Mouse (Mus musculus): Measurements from ENCODE around the gene Ing4. TPM values are rescaled to one million over a fixed set of nuclear protein-coding genes. Genes with fewer than 3 reads are reported as not detected.
A peak's percentile ranks its signal among the peaks of the same experiment; 100 is the strongest.

Ing4 gene
- 130 and 132 TPM in 2 replicates for polyA plus RNA-seq (2014; fragmentation: Nextera tagmentation; extraction: Ambion mirVana)

GRCm38 (mm10) chr6:125039533-125040153 lies at the start of gene Ing4:
Gene Ing4, plus strand, starts transcription at chr6:125039760.
- Histone ChIP-seq H3K4me3 (ENCODE audit: low read depth, low read length) (peak within 1 kb of the TSS; percentile 66), H3K36me3 (ENCODE audit: control insufficient read depth, insufficient read depth, low read length) (peaks cover 7% of the 10 kb centered on the region), H3K27me3 (ENCODE audit: control insufficient read depth, insufficient read depth, low read length) (no peaks in the 10 kb centered on the region), H3K27ac (ENCODE audit: low read depth, low read length) (no peak within 1 kb of the TSS; the same call in 1 of the 2 replicates), H3K9ac (ENCODE audit: low read length) (peak within 1 kb of the TSS; percentile 81), H3K4me1 (ENCODE audit: control insufficient read depth, insufficient read depth, low read length) (0 out of 2 replicates have a peak, but pooled peaks cover 2% of the 10 kb centered on the region), H3K4me2 (ENCODE audit: low read depth) (peak within 1 kb of the TSS; percentile 58), H3K9me3 (ENCODE audit: control insufficient read depth, low read length) (no peaks in the 10 kb centered on the region)
- WGBS = under 1% methylated on average over 26 of the region's 26 CpGs
- ATAC-seq (ENCODE audit: insufficient read depth, low FRiP score, low TSS enrichment) = peak; percentile 95
- peak; percentile 92 for DNase-seq (ENCODE audit: low spot score)

- peaks cover 29% of the 10 kb centered on the region for H3K27me3 ChIP-seq (ENCODE audit: control insufficient read depth, insufficient read depth, low read length)
These were observed 47.3 kb upstream of the Ing4 start for GRCm38 (mm10) chr6:124992241-124992640.

GRCm38 (mm10) chr6:124993365-124993764 lies 46.2 kb upstream of the Ing4 start:
- Histone ChIP-seq H3K4me1 (ENCODE audit: control insufficient read depth, insufficient read depth, low read length) (peaks cover 4% of the 10 kb centered on the region; the same call in 1 of the 2 replicates), H3K4me3 (ENCODE audit: low read depth, low read length) (no peak overlapping the region), H3K4me2 (ENCODE audit: low read depth) (no peak overlapping the region), H3K9ac (ENCODE audit: low read length) (no peak overlapping the region), H3K27me3 (ENCODE audit: control insufficient read depth, insufficient read depth, low read length) (peaks cover 41% of the 10 kb centered on the region), H3K36me3 (ENCODE audit: control insufficient read depth, insufficient read depth, low read length) (no peaks in the 10 kb centered on the region), H3K9me3 (ENCODE audit: control insufficient read depth, low read length) (peaks cover 2% of the 10 kb centered on the region; the same call in 1 of the 2 replicates), H3K27ac (ENCODE audit: low read depth, low read length) (no peak overlapping the region)
- DNase-seq (ENCODE audit: low spot score) = no peak
- no peak for ATAC-seq (ENCODE audit: insufficient read depth, low FRiP score, low TSS enrichment)
- WGBS = 84% methylated on average over 9 of the region's 9 CpGs

More at GRCm38 (mm10) chr6:124992241-124992640, 47.3 kb upstream of the Ing4 start:
- H3K4me3 ChIP-seq (ENCODE audit: low read depth, low read length) = no peak overlapping the region
- no peak overlapping the region for H3K4me2 ChIP-seq (ENCODE audit: low read depth)
- WGBS = 85% methylated on average over 4 of the region's 4 CpGs
- ATAC-seq (ENCODE audit: insufficient read depth, low FRiP score, low TSS enrichment) = no peak
- peaks cover 2% of the 10 kb centered on the region; the same call in 1 of the 2 replicates for H3K4me1 ChIP-seq (ENCODE audit: control insufficient read depth, insufficient read depth, low read length)
- H3K27ac ChIP-seq (ENCODE audit: low read depth, low read length) = no peak overlapping the region
- H3K9me3 ChIP-seq (ENCODE audit: control insufficient read depth, low read length) = peaks cover 2% of the 10 kb centered on the region; the same call in 1 of the 2 replicates
- no peaks in the 10 kb centered on the region for H3K36me3 ChIP-seq (ENCODE audit: control insufficient read depth, insufficient read depth, low read length)
- no peak overlapping the region for H3K9ac ChIP-seq (ENCODE audit: low read length)
- DNase-seq (ENCODE audit: low spot score) = no peak

GRCm38 (mm10) chr6:124993876-124994275 lies 45.7 kb upstream of the Ing4 start:
- ATAC-seq (ENCODE audit: insufficient read depth, low FRiP score, low TSS enrichment) = no peak
- Histone ChIP-seq H3K9me3 (ENCODE audit: control insufficient read depth, low read length) (peaks cover 2% of the 10 kb centered on the region; the same call in 1 of the 2 replicates), H3K27me3 (ENCODE audit: control insufficient read depth, insufficient read depth, low read length) (peaks cover 46% of the 10 kb centered on the region), H3K36me3 (ENCODE audit: control insufficient read depth, insufficient read depth, low read length) (no peaks in the 10 kb centered on the region), H3K4me2 (ENCODE audit: low read depth) (no peak overlapping the region), H3K4me3 (ENCODE audit: low read depth, low read length) (no peak overlapping the region), H3K9ac (ENCODE audit: low read length) (0 out of 2 replicates have a peak overlapping the region, but pooled peaks have one; percentile 23), H3K4me1 (ENCODE audit: control insufficient read depth, insufficient read depth, low read length) (peaks cover 4% of the 10 kb centered on the region; the same call in 1 of the 2 replicates), H3K27ac (ENCODE audit: low read depth, low read length) (no peak overlapping the region)
- WGBS = 14% methylated on average over 11 of the region's 11 CpGs
- peak; percentile 49 for DNase-seq (ENCODE audit: low spot score)

GRCm38 (mm10) chr6:124995246-124995645 lies 44.3 kb upstream of the Ing4 start:
- Histone ChIP-seq H3K4me3 (ENCODE audit: low read depth, low read length) (no peak overlapping the region), H3K4me2 (ENCODE audit: low read depth) (no peak overlapping the region), H3K27me3 (ENCODE audit: control insufficient read depth, insufficient read depth, low read length) (peaks cover 58% of the 10 kb centered on the region), H3K4me1 (ENCODE audit: control insufficient read depth, insufficient read depth, low read length) (peaks cover 4% of the 10 kb centered on the region; the same call in 1 of the 2 replicates), H3K36me3 (ENCODE audit: control insufficient read depth, insufficient read depth, low read length) (no peaks in the 10 kb centered on the region), H3K27ac (ENCODE audit: low read depth, low read length) (no peak overlapping the region), H3K9ac (ENCODE audit: low read length) (no peak overlapping the region), H3K9me3 (ENCODE audit: control insufficient read depth, low read length) (peaks cover under 1% of the 10 kb centered on the region; the same call in 1 of the 2 replicates)
- ATAC-seq (ENCODE audit: insufficient read depth, low FRiP score, low TSS enrichment) = no peak
- no peak for DNase-seq (ENCODE audit: low spot score)
- 81% methylated on average over 7 of the region's 7 CpGs for WGBS

- no peaks in the 10 kb centered on the region for H3K36me3 ChIP-seq (ENCODE audit: control insufficient read depth, insufficient read depth, low read length)
- H3K4me3 ChIP-seq (ENCODE audit: low read depth, low read length) = no peak overlapping the region
- ATAC-seq (ENCODE audit: insufficient read depth, low FRiP score, low TSS enrichment) = no peak
These were observed 43.6 kb upstream of the Ing4 start for GRCm38 (mm10) chr6:124995831-124996403.

GRCm38 (mm10) chr6:124996551-124997501 lies 42.7 kb upstream of the Ing4 start, which contains the start of gene Pianp:
Gene Pianp, plus strand, starts transcription at chr6:124996694.
- Histone ChIP-seq H3K27ac (ENCODE audit: low read depth, low read length) (no peak within 1 kb of the TSS), H3K27me3 (ENCODE audit: control insufficient read depth, insufficient read depth, low read length) (peaks cover 63% of the 10 kb centered on the region), H3K4me2 (ENCODE audit: low read depth) (peak within 1 kb of the TSS; percentile 95), H3K4me3 (ENCODE audit: low read depth, low read length) (peak within 1 kb of the TSS; percentile 55), H3K4me1 (ENCODE audit: control insufficient read depth, insufficient read depth, low read length) (peaks cover 4% of the 10 kb centered on the region; the same call in 1 of the 2 replicates), H3K9ac (ENCODE audit: low read length) (peak within 1 kb of the TSS; percentile 69), H3K36me3 (ENCODE audit: control insufficient read depth, insufficient read depth, low read length) (no peaks in the 10 kb centered on the region), H3K9me3 (ENCODE audit: control insufficient read depth, low read length) (no peaks in the 10 kb centered on the region)
- DNase-seq (ENCODE audit: low spot score) (peak; percentile 75), ATAC-seq (ENCODE audit: insufficient read depth, low FRiP score, low TSS enrichment) (peak; percentile 77)
- WGBS = under 1% methylated on average over 57 of the region's 78 CpGs

More at GRCm38 (mm10) chr6:124995831-124996403, 43.6 kb upstream of the Ing4 start:
- H3K4me1 ChIP-seq (ENCODE audit: control insufficient read depth, insufficient read depth, low read length) = peaks cover 4% of the 10 kb centered on the region; the same call in 1 of the 2 replicates
- no peak overlapping the region for H3K27ac ChIP-seq (ENCODE audit: low read depth, low read length)
- 52% methylated on average over 8 of the region's 8 CpGs for WGBS
- no peak overlapping the region for H3K9ac ChIP-seq (ENCODE audit: low read length)
- H3K27me3 ChIP-seq (ENCODE audit: control insufficient read depth, insufficient read depth, low read length) = peaks cover 59% of the 10 kb centered on the region
- no peaks in the 10 kb centered on the region for H3K9me3 ChIP-seq (ENCODE audit: control insufficient read depth, low read length)
- no peak for DNase-seq (ENCODE audit: low spot score)
- H3K4me2 ChIP-seq (ENCODE audit: low read depth) = peak overlapping the region; percentile 95

GRCm38 (mm10) chr6:124998066-124998465 lies 41.5 kb upstream of the Ing4 start:
- Histone ChIP-seq H3K27ac (ENCODE audit: low read depth, low read length) (no peak overlapping the region), H3K9me3 (ENCODE audit: control insufficient read depth, low read length) (no peaks in the 10 kb centered on the region), H3K27me3 (ENCODE audit: control insufficient read depth, insufficient read depth, low read length) (peaks cover 63% of the 10 kb centered on the region), H3K4me2 (ENCODE audit: low read depth) (no peak overlapping the region), H3K4me1 (ENCODE audit: control insufficient read depth, insufficient read depth, low read length) (peaks cover 4% of the 10 kb centered on the region; the same call in 1 of the 2 replicates), H3K9ac (ENCODE audit: low read length) (no peak overlapping the region), H3K36me3 (ENCODE audit: control insufficient read depth, insufficient read depth, low read length) (no peaks in the 10 kb centered on the region), H3K4me3 (ENCODE audit: low read depth, low read length) (no peak overlapping the region)
- DNase-seq (ENCODE audit: low spot score) = no peak
- no peak for ATAC-seq (ENCODE audit: insufficient read depth, low FRiP score, low TSS enrichment)
- WGBS = 6% methylated on average over 8 of the region's 8 CpGs
